ENCODE assay signal across 9 mouse cellular contexts in the genomic region with DNA sequence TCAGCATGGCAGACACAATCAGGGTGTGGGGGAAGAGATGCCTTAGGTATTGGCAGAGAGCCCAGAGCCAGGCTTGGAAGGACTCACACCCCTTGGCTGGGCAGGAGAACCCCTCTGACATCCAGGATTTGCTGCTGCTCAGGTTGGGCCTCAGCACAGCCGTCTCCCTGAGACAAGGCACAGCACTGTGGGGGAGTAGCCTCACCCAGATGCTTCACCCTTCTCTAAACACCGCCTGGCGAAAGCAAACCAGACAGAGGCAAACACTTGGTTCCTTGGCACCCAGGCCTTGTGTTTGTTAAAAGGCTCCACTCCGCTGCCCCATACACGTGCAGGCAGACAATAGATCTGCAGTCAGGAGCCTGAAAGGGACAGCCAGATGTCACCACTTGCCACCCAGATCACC. TPM values are rescaled to one million over a fixed set of nuclear protein-coding genes. Genes with fewer than 3 reads are reported as not detected.
A peak's percentile ranks its signal among the peaks of the same experiment; 100 is the strongest.
DNase-seq lines count a peak whose midpoint lies in the region; ATAC-seq lines count a peak whose summit lies in the region.
"Had no signal": no experiment of that assay in that cellular context is flagged by ENCODE, and none has a peak within 500 bp of the region (broad histone marks: within the 10 kb centered on the region; RNA-seq: fewer than 3 reads in every experiment).

No protein-coding gene starts in this region.

- peaks cover 29% of the 10 kb centered on the region for H3K4me1 ChIP-seq in limb, embryonic 13.5 days
- peaks cover 26% of the 10 kb centered on the region for H3K4me1 ChIP-seq in neural tube, embryonic 12.5 days

- WGBS in limb, embryonic 13.5 days, result 45% methylated on average over 5 of the region's 5 CpGs
- 31% methylated on average over 5 of the region's 5 CpGs for WGBS in neural tube, embryonic 12.5 days

- H3K9ac ChIP-seq in limb, embryonic 13.5 days, result peak overlapping the region; percentile 95
- H3K9ac ChIP-seq in neural tube, embryonic 12.5 days, result peak overlapping the region; percentile 74

- H3K36me3 ChIP-seq in limb, embryonic 13.5 days, result peaks cover 21% of the 10 kb centered on the region
- H3K36me3 ChIP-seq in neural tube, embryonic 12.5 days, result no peaks in the 10 kb centered on the region

- no peaks in the 10 kb centered on the region for H3K27me3 ChIP-seq in limb, embryonic 13.5 days
- H3K27me3 ChIP-seq in neural tube, embryonic 12.5 days (replicated peaks), result peaks cover 12% of the 10 kb centered on the region; the same call in 1 of the 2 replicates

- peak overlapping the region; percentile 85 for H3K4me3 ChIP-seq in limb, embryonic 13.5 days
- peak overlapping the region; percentile 62; the same call in 1 of the 2 replicates for H3K4me3 ChIP-seq in neural tube, embryonic 12.5 days

- intact Hi-C loops in heart, postnatal 10 days (cut with DNase I), result no loop called here

- peak; percentile 23 for DNase-seq in adrenal gland, postnatal 14 days
- no peak for DNase-seq in adrenal gland, adult 2 months
- DNase-seq in NIH3T3 (ENCODE audit: low read depth), result peak; percentile 42
- peak; percentile 27 to 53 for DNase-seq in heart, postnatal 10 days
- no peak for DNase-seq in spleen, adult 12 weeks (ENCODE audit: low spot score)
- DNase-seq in B cell, adult 2 months, result no peak

- H3K27ac ChIP-seq in limb, embryonic 13.5 days, result peak overlapping the region; percentile 23; the same call in 1 of the 2 replicates
- no peak overlapping the region for H3K27ac ChIP-seq in neural tube, embryonic 12.5 days

- ATAC-seq in limb, embryonic 13.5 days (ENCODE audit: low FRiP score, low read depth), result no peak
- ATAC-seq in neural tube, embryonic 12.5 days (ENCODE audit: low FRiP score, low read depth), result no peak

- no peaks in the 10 kb centered on the region for H3K9me3 ChIP-seq in limb, embryonic 13.5 days
- H3K9me3 ChIP-seq in neural tube, embryonic 12.5 days, result no peaks in the 10 kb centered on the region

- H3K4me2 ChIP-seq in limb, embryonic 13.5 days (replicated peaks), result peak overlapping the region; percentile 92
- H3K4me2 ChIP-seq in neural tube, embryonic 12.5 days (replicated peaks), result peak overlapping the region; percentile 73

RNA-seq across cellular contexts. Expression of a gene that starts 18.2 kb away (rescaled TPM):
- total RNA-seq in adrenal gland, postnatal 14 days (2021), result 26.0 and 36.8 TPM in 2 replicates
- 10 to 100 TPM; 25.8 to 47.4 TPM for total RNA-seq in adrenal gland, adult 2 months (2021)
- polyA plus RNA-seq in adrenal gland, adult 2 months (2012; rRNA removed), result 28.1 and 28.2 TPM in 2 replicates
- total RNA-seq in heart, postnatal 10 days (2021), result 10 to 100 TPM; 28.7 to 32.2 TPM
- 40.0 and 43.8 TPM in 2 replicates for polyA plus RNA-seq in limb, embryonic 13.5 days (2015; fragmentation: Nextera tagmentation; extraction: Ambion mirVana)
- polyA plus RNA-seq in neural tube, embryonic 12.5 days (2016; fragmentation: Nextera tagmentation; extraction: Ambion mirVana), result 24.5 and 25.1 TPM in 2 replicates

RNA-seq across cellular contexts. Expression of a gene that starts 28.2 kb away (rescaled TPM):
- total RNA-seq in adrenal gland, postnatal 14 days (2021), result 0.85 and 1.5 TPM in 2 replicates
- total RNA-seq in adrenal gland, adult 2 months (2021), result 1 to 10 TPM; 1.1 to 2.9 TPM
- polyA plus RNA-seq in adrenal gland, adult 2 months (2012; rRNA removed), result 1.5 and 3.7 TPM in 2 replicates
- total RNA-seq in heart, postnatal 10 days (2021), result not detected
- polyA plus RNA-seq in limb, embryonic 13.5 days (2015; fragmentation: Nextera tagmentation; extraction: Ambion mirVana), result not detected in 2 replicates
- not detected in 2 replicates for polyA plus RNA-seq in neural tube, embryonic 12.5 days (2016; fragmentation: Nextera tagmentation; extraction: Ambion mirVana)
- total RNA-seq: left cerebral cortex, postnatal 25 days had no signal

RNA-seq across cellular contexts. Expression of a gene that starts 45.7 kb away (rescaled TPM):
- 2.1 and 2.7 TPM in 2 replicates for total RNA-seq in adrenal gland, postnatal 14 days (2021)
- total RNA-seq in adrenal gland, adult 2 months (2021), result 1 to 10 TPM; 1.7 to 3.2 TPM
- 2.5 and 3.9 TPM in 2 replicates for polyA plus RNA-seq in adrenal gland, adult 2 months (2012; rRNA removed)
- 1 to 10 TPM; 1.8 to 2.3 TPM for total RNA-seq in heart, postnatal 10 days (2021)
- polyA plus RNA-seq in limb, embryonic 13.5 days (2015; fragmentation: Nextera tagmentation; extraction: Ambion mirVana), result 1.5 and 1.8 TPM in 2 replicates
- polyA plus RNA-seq in neural tube, embryonic 12.5 days (2016; fragmentation: Nextera tagmentation; extraction: Ambion mirVana), result 2.6 and 4.2 TPM in 2 replicates

RNA-seq across cellular contexts. Expression of a gene that starts 52.9 kb away (rescaled TPM):
- total RNA-seq in adrenal gland, postnatal 14 days (2021), result 2.4 and 3.2 TPM in 2 replicates
- total RNA-seq in adrenal gland, adult 2 months (2021), result 1 to 10 TPM; 3.1 to 4.4 TPM
- 1.3 TPM in 2 replicates for polyA plus RNA-seq in adrenal gland, adult 2 months (2012; rRNA removed)
- total RNA-seq in heart, postnatal 10 days (2021), result 1 to 10 TPM; 2.4 to 2.6 TPM
- polyA plus RNA-seq in limb, embryonic 13.5 days (2015; fragmentation: Nextera tagmentation; extraction: Ambion mirVana), result 1.2 and 1.8 TPM in 2 replicates
- 0.48 and 0.72 TPM in 2 replicates for polyA plus RNA-seq in neural tube, embryonic 12.5 days (2016; fragmentation: Nextera tagmentation; extraction: Ambion mirVana)

Comparison
In these comparisons a context has a peak if more than half of its experiments do, and no peak if none do; other contexts are left out.
1. DNase-seq: peak in adrenal gland, postnatal 14 days (single experiment), NIH3T3 (single experiment) and heart, postnatal 10 days (2 of 2); none in adrenal gland, adult 2 months (single experiment), spleen, adult 12 weeks (single experiment) and B cell, adult 2 months (0 of 2).